Mouse (Mus musculus) inflammation-experienced regulatory T-cells, adult 6 months (primary cell): ENCODE data around the gene Ikzf2. TPM values are rescaled to one million over a fixed set of nuclear protein-coding genes. Genes with fewer than 3 reads are reported as not detected.

Experiments
- ATAC-seq: one replicate; pipeline ENCODE4 v1.8.0; 2017
- polyA plus RNA-seq, 3 experiments: library from polyadenylated mRNA; unstranded; fragments of 100-300 nt; shearing (Covaris generic); gene quantifications; one replicate each; pipeline ENCODE4 v1.2.1; 2017

Ikzf2 gene
- polyA plus RNA-seq, 3 experiments from 2014 or later = 466 to 742 (median 572) TPM

DNA sequence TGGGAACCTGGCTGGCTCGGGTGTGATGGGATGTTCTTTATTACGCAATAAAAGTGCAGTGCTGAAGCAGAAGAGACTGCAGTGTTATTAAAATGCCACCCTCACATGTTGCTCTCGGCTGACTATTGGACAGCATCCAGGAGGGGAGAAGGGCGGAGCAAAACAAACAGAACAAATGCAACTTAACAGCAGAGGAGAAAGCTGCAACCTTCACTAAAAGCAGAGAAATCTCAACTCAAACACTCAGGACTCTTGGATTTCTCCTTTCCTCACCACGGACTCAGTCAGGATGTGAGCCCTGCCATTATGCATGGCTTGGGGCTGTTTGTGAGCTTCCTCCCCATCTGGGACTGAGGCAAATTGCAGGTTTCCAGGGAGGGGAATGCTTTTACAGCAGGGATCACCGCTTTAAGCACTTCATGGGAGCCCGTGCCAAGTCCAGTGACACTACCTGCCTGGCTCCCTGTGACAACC is 95.7 kb downstream of the Ikzf2 start:
- peak; percentile 26 for ATAC-seq

DNA sequence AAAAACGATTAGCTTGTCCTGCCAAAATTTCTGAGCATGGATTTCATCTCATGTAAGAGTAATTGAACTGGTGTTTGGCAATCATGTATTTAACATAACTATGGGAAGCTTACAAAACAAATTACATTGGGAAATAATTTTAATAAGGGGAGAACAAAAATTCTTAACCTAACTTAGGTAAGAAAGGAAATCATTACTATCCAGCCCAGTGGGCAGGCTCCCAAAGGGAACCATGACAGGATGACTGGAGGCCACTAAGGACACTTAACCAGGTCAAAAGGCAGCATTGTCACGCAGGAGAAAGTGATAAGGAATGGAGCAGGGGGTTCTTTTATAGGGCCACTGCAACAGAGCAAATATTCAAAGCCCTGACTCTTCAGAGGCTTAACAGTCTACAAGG is 101.5 kb downstream of the Ikzf2 start:
- no peak for ATAC-seq

DNA sequence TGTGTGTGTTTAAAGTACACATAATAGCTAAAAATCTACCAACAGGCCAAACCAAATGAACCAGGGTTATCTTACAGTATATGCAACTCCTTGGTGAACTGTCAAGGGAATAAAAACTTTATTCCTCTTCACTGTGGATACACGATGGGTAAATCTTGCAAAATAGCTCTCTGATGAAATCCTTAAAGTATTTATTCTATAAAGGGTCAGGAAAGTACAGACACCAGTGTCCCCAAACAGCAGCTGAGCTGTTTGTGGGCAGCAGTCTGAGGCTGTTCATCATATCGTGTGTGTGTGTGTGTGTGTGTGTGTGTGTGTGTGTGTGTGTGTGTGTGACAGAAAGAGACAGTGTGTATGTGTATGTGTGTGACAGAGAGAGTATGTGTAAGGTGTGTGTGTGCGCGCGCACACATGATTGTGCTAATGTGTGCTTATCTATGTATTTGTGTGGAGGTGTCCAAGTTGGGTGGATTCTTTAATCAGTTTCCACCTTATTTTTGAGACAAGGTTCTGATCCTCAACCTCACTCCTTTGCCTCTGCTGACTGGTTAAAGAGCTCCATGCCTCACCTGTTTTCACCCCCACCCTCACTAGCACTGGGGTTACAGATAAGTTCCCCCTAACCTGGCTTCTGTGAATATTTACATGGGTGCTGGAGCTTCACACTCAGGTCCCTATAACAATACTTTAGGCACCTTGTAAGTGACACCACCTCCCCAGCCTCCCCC is 102.9 kb downstream of the Ikzf2 start:
- ATAC-seq = peak; percentile 15

DNA sequence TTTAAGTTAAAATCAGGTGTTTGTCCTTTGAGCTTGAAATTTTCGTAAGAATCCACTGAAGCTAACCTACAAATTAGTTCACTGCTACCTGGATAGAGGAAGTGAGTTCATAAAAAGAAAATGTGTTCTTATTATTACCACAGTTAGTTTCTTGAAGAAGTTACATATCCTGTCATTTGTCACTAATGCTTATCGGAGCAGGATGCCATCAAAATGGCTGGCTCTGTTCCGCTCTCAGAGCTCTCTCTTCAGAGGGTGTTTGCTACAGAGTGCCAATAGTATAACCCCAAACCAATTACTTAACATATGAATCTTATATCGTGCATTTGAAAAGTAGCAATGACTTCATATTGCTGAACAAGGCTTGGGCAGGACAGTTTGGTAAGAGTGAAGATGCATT is 108.1 kb downstream of the Ikzf2 start:
- ATAC-seq = peak; percentile 41

DNA sequence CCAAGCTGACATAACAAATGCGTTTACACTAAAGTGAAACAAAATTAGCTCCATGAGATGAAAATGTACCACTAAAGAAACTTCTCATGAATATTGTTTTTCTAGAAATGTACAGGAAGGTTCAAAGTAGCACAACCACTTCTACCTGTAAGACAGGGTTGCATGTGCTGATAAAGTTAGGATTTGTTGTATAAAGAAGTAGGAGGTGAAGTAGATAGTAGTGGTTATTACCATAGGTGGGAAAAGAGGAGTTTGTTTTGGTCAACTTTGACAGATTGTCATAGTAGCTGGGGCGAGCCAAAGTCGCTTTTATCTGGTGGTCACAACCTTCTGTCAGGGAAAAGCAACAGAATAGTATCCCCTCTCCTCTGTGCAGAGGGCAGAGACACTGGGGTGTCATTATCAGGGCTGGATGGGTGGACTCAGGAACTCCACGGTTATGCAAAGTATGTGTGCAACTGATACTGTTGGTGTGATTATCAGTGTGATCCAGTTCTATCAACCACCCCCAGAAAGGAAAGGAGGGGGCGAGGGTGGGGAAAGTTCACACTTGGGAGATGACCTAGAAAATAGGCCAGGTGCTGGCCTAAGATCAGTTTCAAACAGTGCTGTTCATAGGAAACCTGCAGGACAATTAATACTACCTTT is 127.5 kb downstream of the Ikzf2 start:
- no peak for ATAC-seq

DNA sequence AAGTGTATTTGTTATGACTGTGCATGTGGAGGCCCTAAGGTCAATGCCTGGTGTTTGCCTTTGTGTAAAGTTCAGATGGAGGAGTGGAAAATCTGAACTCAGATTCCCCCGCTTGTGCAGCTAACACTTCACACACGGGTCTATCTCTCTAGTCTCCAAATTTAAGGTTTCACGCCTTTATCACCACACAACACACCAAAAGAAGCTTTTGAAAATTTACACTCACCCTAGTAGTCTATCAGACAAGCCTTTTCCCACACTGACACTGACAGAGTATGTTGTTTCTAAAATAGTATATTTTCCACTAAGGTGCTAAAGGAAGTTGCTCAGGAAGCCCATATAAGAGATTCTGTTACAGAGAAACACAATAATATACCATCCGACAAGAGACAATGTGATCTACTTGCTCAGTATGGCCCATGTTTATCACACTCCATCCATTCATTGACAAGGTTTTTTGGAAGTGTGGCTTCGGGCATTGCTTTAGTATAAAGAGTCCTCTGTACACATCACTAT is 131.4 kb downstream of the Ikzf2 start:
- ATAC-seq = peak; percentile 64

DNA sequence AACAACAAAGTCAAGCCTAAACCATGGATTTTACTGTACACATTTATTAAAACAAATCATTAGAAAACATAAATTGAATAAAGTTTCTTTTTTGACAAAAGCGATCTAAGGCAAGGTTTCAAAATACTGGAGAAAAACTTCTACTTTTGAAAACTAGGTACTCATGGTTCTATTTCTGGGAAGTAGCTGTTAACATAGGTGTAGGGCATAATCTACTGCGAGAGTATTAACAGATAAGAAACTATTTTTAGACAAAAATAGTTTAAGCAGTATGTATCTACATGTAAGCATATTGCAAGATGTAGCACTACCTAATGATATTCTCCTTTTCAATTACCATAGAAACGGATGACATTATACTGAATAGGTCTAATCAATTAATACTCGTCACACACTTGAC is 137.1 kb downstream of the Ikzf2 start:
- ATAC-seq = no peak

DNA sequence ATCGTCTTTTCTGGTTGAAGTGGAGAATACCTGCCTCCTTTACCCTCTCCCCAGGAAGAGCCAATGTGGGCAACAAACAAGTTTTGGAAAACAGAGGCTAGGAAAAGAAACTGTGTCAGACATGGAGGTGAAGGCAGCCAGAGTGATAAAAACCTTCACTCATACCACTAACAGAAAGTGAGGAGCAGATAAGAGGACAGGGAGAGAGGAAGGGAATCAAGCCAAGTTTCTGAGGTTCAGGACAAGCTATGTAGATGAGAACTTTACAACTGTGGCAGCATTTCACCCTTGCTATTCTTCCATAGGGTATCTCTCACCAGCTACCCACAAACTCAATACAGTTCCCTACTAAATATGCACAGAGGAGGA is 141.2 kb downstream of the Ikzf2 start:
- no peak for ATAC-seq

DNA sequence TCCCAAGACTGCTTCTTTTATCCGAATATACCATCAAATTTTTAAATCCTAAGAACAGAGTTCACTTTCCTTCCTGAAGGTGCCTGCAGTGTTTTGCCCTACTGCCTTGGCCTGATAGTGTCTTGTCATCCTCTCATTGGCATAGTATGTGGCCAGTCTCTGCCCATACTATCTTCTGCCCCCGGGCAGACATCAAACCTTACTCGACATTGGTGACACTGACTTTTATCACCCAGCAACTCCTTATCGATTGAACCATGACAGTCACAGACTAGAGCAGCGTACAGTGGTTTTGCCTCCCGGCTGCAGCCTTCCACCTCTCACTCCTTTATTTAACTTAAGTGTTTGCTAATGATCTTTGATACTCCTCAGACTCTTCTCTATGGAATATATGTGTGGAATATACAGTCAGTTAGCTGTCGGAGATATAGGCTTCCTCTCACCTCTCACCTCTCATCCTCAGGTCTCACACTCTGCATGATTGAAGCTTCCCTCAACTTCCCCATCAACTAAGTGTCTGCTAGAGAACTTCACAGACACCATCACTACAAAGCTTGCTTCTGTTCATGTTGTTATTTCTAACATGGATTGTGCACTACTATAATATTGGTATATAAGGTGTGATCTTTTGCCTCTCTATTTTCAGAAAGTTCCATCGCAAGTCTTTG is 141.7 kb downstream of the Ikzf2 start:
- ATAC-seq = no peak

DNA sequence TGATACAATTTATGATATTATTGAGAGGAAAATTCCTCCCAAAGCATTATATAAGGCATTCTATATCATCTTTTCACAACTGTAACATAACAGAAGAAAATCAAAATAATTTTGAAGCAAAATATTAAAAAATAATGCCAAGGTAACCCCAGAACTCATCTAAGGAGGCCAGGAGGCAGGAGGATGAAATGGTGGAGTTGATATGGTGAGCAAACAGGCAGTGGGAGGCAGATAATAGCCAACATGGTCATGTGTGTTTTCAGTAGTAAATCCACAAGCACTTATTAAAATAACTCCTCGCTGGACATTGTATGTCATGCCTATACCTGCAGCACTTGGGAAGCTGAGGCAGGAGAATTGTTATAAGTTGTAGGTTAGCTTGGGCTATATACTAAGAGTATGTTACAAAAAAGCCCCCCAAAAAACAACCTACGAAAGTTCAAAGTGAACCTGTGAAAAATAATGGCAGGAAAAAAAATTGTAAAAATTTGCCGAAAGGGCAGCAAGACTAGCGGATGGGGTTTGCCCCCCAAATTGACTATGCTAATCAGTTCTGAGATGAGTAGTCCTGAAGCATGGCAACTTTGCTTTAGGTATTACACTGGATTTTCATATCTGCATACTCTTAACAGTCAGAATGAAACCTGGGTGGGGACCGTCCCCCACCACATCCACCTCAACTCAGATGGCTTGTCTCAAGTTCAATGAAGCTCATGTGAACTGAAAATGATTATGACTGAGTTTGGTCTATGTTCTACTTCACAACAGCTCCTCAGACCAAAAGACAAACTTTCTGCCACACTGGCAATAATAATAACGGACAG is 143.1 kb downstream of the Ikzf2 start:
- ATAC-seq = peak; percentile 90

DNA sequence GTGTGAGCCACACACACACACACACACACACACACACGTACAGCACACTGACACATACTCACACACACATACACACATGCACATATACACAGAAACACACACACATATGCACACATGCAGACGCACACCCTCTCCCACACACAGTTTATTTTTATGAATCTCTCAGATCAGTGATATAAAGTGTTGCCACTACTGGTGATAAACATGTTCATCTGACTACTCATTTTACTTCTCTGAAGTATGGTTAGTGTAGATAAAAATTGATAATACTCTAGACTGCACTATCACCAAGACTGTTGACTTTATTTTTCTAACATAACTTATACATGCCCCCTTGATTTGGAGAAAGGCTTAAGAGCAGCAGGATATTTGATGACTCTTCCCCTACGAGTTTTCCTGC is 144.5 kb downstream of the Ikzf2 start:
- ATAC-seq = no peak

DNA sequence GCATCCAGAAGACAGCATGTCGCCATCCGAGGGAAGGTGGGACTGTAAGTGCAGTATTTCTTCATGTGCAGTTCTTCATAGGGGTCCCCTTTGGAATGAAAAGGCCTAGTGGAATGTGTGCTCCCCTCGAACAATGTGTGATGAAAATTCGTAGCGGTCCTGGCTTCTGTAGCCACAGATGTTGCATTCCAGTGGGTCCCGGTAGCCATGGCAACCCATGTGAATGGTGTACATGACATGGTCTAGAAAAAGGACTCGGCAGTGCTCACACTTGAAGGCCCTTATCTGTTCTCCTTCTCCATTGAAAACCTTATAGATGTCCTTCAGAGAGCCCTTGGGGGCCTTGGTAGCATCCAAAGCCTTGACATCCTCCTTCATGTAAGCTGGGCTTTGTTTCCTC is 148.4 kb downstream of the Ikzf2 start:
- no peak for ATAC-seq

DNA sequence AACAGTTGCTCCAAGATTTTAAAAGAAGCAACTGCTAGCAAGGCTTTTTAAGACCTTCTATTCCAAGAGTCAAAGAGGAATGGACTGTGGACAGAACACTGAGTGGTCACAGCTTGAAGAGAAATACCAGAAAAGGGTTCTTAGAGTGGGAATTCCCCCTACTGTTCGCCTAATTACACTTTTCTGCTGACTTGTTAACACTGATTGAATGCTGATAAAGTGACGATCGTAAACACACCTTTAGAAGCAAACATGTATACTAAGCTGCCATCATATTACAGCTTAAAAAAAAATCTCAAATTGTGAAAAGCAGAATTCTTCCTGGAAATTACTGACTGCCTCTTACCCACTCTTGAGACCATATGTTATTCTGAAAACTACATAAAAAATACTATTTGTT is 149.4 kb downstream of the Ikzf2 start:
- ATAC-seq = peak; percentile 55

DNA sequence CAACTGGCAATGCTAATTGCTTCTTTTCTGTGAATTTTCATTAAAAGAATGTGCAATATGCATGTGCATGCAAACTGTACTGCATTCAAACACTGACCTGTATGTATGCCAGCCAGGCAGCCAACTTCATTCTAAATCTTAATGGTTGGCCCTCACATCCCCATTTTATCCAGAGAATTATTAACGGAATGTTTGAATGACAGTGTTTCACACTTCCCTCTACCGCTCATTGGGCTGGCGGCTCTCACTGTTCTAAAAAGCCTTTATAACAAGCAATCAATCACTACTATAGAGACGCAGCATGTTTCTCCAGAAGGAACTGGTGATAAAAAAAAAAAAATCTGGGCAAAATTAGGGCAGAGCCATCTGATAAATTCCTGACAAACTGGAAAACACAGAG is 151.5 kb downstream of the Ikzf2 start:
- no peak for ATAC-seq

DNA sequence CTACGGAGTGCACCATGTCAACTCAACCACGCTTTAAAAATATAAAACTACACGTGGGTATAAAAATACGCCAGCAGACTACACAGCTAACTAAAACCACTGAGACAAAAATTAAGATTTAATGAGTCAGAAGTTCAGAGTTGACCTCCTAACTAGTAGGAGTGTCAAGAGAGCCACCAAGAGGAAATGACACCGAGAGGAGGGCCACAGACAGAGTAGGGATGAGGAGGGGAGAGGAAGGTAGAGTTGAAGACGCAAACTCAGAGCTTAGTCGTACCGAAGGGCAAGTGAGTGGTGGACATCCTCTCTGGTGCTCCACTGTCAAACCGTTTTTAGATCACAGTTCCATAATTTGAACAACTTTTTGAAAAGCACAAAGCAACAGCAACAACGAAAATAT is 154.0 kb downstream of the Ikzf2 start:
- peak; percentile 53 for ATAC-seq

DNA sequence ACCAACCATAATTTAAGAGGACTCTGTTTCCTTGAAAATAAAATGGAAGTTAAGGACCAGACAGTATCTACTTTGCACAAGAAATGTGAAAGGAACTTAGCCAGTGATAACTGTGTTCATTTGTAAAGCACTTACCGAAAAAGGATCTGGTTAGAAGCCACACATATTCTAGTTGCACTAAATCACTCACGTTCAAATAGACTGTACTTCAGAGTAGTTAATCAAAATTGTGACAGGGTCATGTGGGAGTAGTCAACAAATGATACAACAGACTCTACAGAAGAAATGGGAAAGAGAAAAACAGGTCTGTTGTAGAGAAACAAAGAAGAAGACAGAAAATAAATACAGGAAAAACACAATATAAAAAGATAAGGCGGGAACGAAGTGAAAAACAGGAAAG is 158.3 kb downstream of the Ikzf2 start:
- no peak for ATAC-seq

DNA sequence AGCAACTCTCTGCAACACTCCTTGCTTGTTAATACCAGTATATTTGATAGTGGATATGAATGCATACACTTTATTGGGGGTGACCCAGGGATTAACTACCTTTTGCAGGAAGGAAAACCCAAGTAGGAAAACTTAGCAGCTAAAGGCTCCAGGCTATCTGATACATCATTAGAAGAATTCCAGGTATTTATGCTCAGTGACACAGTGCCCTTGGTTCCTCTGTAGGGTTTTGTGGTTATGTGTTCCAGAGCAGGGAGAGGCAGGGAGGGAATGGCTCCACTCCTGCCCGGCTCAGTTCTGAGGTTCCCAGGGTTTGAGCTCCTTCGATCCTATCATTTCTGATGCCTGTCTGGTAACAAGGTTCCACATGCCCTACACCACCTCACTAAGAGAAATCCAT is 165.4 kb downstream of the Ikzf2 start:
- no peak for ATAC-seq

DNA sequence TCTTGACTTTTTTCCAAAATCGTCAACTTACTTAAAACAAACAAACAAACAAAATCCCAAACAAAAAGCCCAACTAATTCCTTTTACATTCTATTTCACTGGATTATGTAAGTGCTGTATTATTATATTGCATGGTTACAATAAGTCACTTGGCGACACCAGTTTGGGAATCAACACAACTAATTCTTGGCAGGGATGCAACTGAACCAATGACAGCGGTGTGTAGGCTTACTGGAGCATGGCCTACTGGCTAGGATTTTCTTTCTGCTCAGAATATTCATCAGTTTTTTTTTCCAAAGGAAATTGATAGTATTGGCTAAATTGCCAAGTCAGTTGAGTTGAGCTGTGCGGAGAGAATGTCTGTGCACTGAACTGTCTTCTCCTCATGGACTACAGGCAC is 167.7 kb downstream of the Ikzf2 start:
- no peak for ATAC-seq

DNA sequence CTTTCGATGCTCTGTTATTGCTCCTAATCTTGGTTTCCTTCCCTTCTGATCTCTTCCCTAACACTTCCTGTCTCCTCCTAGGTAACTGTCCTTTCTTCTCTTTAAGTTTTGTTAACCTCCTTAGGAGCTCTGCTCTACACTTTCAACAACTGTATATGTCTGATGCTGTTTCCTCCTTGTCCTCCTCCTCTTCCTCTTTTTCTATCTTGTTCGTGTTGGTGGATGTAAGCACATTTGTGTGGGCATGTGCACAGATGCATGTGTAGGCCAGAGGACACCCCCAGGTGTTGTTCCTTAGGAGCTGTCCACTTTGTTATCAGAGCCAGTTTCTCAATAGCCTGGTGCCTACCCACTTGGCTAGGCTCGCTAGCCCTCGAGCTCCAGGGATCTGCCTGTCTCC is 169.0 kb downstream of the Ikzf2 start:
- ATAC-seq = no peak

DNA sequence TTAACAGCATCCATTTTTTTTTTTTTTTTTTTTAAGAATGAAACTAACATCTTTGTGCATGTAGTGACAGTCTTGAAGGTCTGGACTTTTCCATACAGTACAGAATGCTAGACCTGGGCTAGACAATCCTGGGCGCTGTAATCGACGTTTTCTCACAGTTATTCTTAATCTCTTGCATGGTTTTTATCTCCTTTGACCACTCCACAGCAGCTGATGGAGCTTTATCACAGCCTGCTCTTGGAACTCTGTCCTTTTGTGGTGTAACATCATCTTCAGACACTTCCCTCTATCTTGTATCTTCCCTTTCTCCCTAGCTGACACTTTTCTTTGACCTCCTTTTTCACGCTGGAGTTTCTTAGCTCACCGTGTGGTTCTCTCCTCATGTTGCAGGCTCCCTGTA is 170.9 kb downstream of the Ikzf2 start:
- no peak for ATAC-seq

DNA sequence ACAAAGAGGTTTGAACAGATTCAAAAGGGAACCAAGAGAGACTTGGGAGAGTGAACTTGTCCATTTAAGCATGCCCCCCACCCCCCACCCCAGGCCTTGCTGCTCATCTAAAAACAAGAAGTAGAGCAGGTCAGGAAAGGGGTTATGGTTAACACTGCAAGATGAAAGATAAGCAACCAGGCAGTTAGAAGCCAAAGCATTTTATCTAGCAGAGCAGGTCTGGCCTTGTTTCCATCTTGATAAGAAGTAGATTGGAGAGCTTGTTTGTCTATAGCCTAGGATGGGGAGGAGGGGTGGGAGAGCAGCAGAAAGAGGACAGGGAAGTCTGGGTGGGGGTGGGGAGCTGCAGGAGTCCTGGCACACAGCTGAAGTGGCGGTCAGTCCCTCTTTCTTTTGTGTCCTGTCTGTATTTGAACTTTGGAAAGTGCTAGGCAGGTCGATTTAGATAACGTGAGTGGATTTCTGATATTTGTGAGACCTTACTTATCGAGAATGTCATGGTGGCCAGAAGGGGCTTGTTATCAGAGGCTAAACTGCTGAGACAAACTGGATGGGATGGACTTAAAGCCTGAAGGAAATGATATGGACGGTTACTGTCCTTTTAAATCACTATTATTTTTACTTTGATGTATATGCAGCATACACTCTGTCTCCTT is 173.3 kb downstream of the Ikzf2 start:
- ATAC-seq = peak; percentile 53

DNA sequence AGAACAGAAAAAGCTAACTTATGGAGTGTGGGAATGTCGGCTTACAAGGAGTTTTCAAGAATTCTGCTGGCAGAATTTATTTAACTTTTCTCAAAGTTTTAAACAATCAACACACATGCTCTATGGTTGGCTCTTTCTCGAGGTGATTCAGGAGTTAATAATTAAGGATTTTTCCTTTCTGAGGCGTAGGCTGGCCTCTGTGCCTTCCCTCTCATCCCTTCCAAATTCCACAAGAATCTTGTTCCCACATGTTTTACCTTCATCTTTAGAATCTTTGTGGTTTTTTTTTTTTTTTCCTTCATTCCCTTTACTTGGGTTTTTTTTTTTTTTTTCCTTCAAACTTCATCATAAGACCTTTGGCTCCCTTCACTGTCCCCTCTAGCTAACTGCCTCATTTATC is 178.8 kb downstream of the Ikzf2 start:
- no peak for ATAC-seq
